Mouse (Mus musculus) kidney, adult 2 months (tissue): ENCODE results near the gene A630023A22Rik. TPM values are rescaled to one million over a fixed set of nuclear protein-coding genes. Genes with fewer than 3 reads are reported as not detected.

Experiments used
- DNase-seq: peaks from one replicate; pipeline ENCODE4 v3.0.0; 2021
- H3K27ac ChIP-seq: fragments of 200-500 bp; 2 replicates; pipeline ENCODE4 v1.5.1; 2012; ENCODE audit warnings: low read depth, low read length, control low read depth, inconsistent platforms; ENCODE audit not compliant: insufficient read depth
- H3K27me3 ChIP-seq: fragments of 200-500 bp; replicated peaks from 2 replicates; pipeline ENCODE4 v1.6.1; 2012; ENCODE audit warnings: mild to moderate bottlenecking, moderate library complexity, low read length, inconsistent platforms; ENCODE audit not compliant: control insufficient read depth, insufficient read depth
- H3K36me3 ChIP-seq: fragments of 200-500 bp; 2 replicates; pipeline ENCODE4 v1.6.1; 2012; ENCODE audit warnings: mild to moderate bottlenecking, moderate library complexity, low read length, inconsistent platforms; ENCODE audit not compliant: control insufficient read depth, insufficient read depth
- H3K4me1 ChIP-seq: fragments of 200-500 bp; 2 replicates; pipeline ENCODE4 v1.6.1; 2011; ENCODE audit warnings: low read length; ENCODE audit not compliant: control insufficient read depth, insufficient read depth
- H3K4me3 ChIP-seq: fragments of 200-500 bp; 2 replicates; pipeline ENCODE4 v1.5.1; 2011; ENCODE audit warnings: mild to moderate bottlenecking, low read depth, low read length, control low read depth; ENCODE audit not compliant: insufficient read depth
- CTCF ChIP-seq: fragments of 200-500 bp; conservative IDR thresholded peaks from 2 replicates; pipeline ENCODE4 v1.5.1; 2011; ENCODE audit warnings: low read depth, mild to moderate bottlenecking, control low read depth, low read length, moderate library complexity, mixed read lengths; ENCODE audit not compliant: insufficient read depth, insufficient read length
- POLR2A ChIP-seq: fragments of 200-500 bp; IDR thresholded peaks from one replicate; pipeline ENCODE4 v1.6.1; 2011; ENCODE audit warnings: low read depth, low read length, control low read depth
- WGBS: fragments of 180-500 bp; shearing (Covaris S2); methylation state at CpG from one replicate; pipeline ENCODE4 v1.1.7; 2018; 5-methylcytosine and 5-hydroxymethylcytosine counted together
- polyA plus RNA-seq: library from polyadenylated mRNA; depleted of rRNA; stranded (reverse); fragments of >200 nt; gene quantifications from 2 replicates; pipeline ENCODE4 v1.2.3, GENCODE M21; 2012; rRNA removed

A630023A22Rik gene
- polyA plus RNA-seq, 1 experiment: not detected

- Histone ChIP-seq H3K27me3 (no peaks in the 10 kb centered on the region), H3K36me3 (no peaks in the 10 kb centered on the region), H3K4me3 (no peak overlapping the region), H3K27ac (no peak overlapping the region), H3K4me1 (no peaks in the 10 kb centered on the region)
- WGBS: 91% methylated on average over 2 of the region's 2 CpGs
- no peak for DNase-seq
- TF ChIP-seq POLR2A: no peak
These were observed 85.6 kb downstream of the A630023A22Rik start for GRCm38 (mm10) chr14:34016938-34017337.

GRCm38 (mm10) chr14:34016381-34016780 is 86.2 kb downstream of the A630023A22Rik start, which contains the start of gene Gm5460:
Gene Gm5460, plus strand, starts transcription at chr14:34016758.
- no peak for DNase-seq
- WGBS: 93% methylated on average over 4 of the region's 4 CpGs
- Histone ChIP-seq H3K4me3 (no peak within 1 kb of the TSS), H3K4me1 (no peaks in the 10 kb centered on the region), H3K27ac (no peak within 1 kb of the TSS), H3K27me3 (no peaks in the 10 kb centered on the region), H3K36me3 (no peaks in the 10 kb centered on the region)
- TF ChIP-seq CTCF (no peak), POLR2A (no peak)

DNA sequence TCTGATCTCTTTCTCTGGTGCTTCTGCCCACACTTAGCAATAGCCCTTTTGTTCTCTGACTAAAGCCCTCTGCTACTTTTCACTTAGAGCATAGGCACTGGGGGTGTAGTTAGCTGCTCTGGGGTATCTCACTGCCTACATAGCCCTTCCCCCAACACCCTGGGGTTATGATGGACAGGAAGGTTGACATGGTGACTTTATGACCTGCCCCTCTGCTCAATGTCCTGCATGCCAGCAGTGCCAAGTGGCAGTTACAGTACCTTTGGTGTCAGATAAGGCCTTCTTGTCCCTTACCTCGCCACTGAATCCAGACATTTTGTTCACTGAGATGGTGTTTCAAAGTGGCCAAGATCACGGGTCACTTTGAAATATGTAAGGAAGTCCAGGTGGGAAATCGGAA is 87.5 kb downstream of the A630023A22Rik start, which contains the start of gene Gm30083:
Gm30083 (minus strand) TSS at position 120 of the 400 bp plus-strand sequence.
- 90% methylated on average over 3 of the region's 3 CpGs for WGBS
- TF ChIP-seq POLR2A (no peak), CTCF (no peak)
- Histone ChIP-seq H3K27me3 (no peaks in the 10 kb centered on the region), H3K36me3 (no peaks in the 10 kb centered on the region), H3K4me3 (no peak within 1 kb of the TSS), H3K27ac (no peak within 1 kb of the TSS), H3K4me1 (no peaks in the 10 kb centered on the region)
- no peak for DNase-seq

- no peak overlapping the region for H3K4me3 ChIP-seq
- no peak overlapping the region for H3K27ac ChIP-seq
- H3K27me3 ChIP-seq: no peaks in the 10 kb centered on the region
- TF ChIP-seq CTCF (no peak), POLR2A (no peak)
- H3K4me1 ChIP-seq: no peaks in the 10 kb centered on the region
- no peaks in the 10 kb centered on the region for H3K36me3 ChIP-seq
- DNase-seq: no peak
- WGBS: 86% methylated on average over 5 of the region's 5 CpGs
These were observed 100.2 kb downstream of the A630023A22Rik start for GRCm38 (mm10) chr14:34002358-34002757.

GRCm38 (mm10) chr14:34001445-34001844 is 101.1 kb downstream of the A630023A22Rik start:
- no peak for DNase-seq
- H3K36me3 ChIP-seq: no peaks in the 10 kb centered on the region
- H3K4me1 ChIP-seq: no peaks in the 10 kb centered on the region
- no peak overlapping the region for H3K27ac ChIP-seq
- no peaks in the 10 kb centered on the region for H3K27me3 ChIP-seq
- H3K4me3 ChIP-seq: no peak overlapping the region
- no peak for TF ChIP-seq POLR2A
- no peak for TF ChIP-seq CTCF

Other genes with a start within 250 kb of the A630023A22Rik start
- gene Gdf10, start 179.2 kb downstream of the A630023A22Rik start, polyA plus RNA-seq: 8.9 and 11.8 TPM in 2 replicates
- not detected in 2 replicates for gene Gdf2, start 161.7 kb downstream of the A630023A22Rik start, polyA plus RNA-seq
- gene Rbp3, start 148.8 kb downstream of the A630023A22Rik start, polyA plus RNA-seq: not detected in 2 replicates
- gene Zfp488, start 124.0 kb downstream of the A630023A22Rik start, polyA plus RNA-seq: not detected in 2 replicates
- not detected in 2 replicates for gene Gm30083, start 87.6 kb downstream of the A630023A22Rik start, polyA plus RNA-seq
- gene Gm5460, start 86.0 kb downstream of the A630023A22Rik start, polyA plus RNA-seq: 0.07 TPM in 1 of 2 replicates, not detected in the other
- 0.10 TPM in 1 of 2 replicates, not detected in the other for gene Antxrl, start 50.0 kb downstream of the A630023A22Rik start, polyA plus RNA-seq
- gene Anxa8, start 16.8 kb downstream of the A630023A22Rik start, polyA plus RNA-seq: 1.7 and 2.3 TPM in 2 replicates
- gene Npy4r, start 49.7 kb upstream of the A630023A22Rik start, polyA plus RNA-seq: 0.03 and 0.06 TPM in 2 replicates
- gene Gprin2, start 98.9 kb upstream of the A630023A22Rik start, polyA plus RNA-seq: 0.11 and 0.20 TPM in 2 replicates
- gene Syt15, start 116.8 kb upstream of the A630023A22Rik start, polyA plus RNA-seq: 1.3 and 1.5 TPM in 2 replicates
- 3.6 TPM in 2 replicates for gene Shld2, start 207.7 kb upstream of the A630023A22Rik start, polyA plus RNA-seq
- gene Glud1, start 208.0 kb upstream of the A630023A22Rik start, polyA plus RNA-seq: 236 and 242 TPM in 2 replicates